Mouse (Mus musculus): ENCODE measurements at regions not wholly inside any gene's neighbourhood (a gene's known extent, or its start where the extent isn't known, plus 50 kb on each side); places are given as distances from the start of the nearest gene placed in this dataset.

- TF ChIP-seq CTCF (IDR thresholded peaks at IDR 0.05): peak; percentile 43
- no peak for TF ChIP-seq POLR2A (IDR thresholded peaks at IDR 0.05; ENCODE audit: insufficient read depth, low read depth, low read length)
These were observed 219.0 kb upstream of the Amigo2 start for GRCm38 (mm10) chr15:97466110-97466509.

Measured in heart, adult 2 months (tissue).